Mouse (Mus musculus): ENCODE results near the gene Kdm4d.

DNA sequence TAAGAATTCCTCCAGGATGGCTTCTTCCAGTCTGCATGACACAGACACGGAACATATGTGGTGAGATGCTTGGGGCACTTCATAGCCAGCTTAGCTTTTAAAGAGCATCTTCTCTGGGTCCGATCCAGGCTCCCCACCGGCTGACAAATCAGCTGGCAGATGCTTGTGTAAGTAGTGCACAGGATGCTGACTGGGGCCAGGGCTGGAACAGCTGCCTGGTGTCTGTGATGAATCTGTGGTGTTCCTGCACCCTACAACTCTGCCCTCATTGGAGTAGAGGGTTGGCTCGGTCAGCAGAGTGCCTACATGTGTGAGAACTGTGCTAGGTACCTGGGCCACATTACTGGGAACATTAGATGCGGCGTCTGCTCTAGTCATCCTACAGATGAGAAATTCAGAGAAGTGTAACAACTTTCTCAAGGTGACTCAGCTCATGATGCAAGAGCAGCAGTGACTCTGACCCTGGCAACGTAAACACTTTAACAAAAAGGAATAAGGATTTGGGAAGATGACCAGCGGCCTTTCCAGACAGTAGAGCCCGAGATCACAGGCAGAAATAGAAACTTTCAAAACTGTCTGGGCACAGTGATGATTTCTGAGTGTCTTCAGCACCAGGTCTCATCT lies 34.7 kb upstream of the Kdm4d start:
- TF ChIP-seq CTCF (IDR thresholded peaks at IDR 0.05; ENCODE audit: borderline replicate concordance, control insufficient read depth, extremely low read depth, insufficient read depth, low read length, poor library complexity): no peak
- no peak for TF ChIP-seq POLR2A (IDR thresholded peaks at IDR 0.05; ENCODE audit: control insufficient read depth, extremely low read depth, insufficient read depth, low read length, poor library complexity)
